Mouse (Mus musculus): ENCODE data around the gene Lhx1.

Lhx1 gene

DNA sequence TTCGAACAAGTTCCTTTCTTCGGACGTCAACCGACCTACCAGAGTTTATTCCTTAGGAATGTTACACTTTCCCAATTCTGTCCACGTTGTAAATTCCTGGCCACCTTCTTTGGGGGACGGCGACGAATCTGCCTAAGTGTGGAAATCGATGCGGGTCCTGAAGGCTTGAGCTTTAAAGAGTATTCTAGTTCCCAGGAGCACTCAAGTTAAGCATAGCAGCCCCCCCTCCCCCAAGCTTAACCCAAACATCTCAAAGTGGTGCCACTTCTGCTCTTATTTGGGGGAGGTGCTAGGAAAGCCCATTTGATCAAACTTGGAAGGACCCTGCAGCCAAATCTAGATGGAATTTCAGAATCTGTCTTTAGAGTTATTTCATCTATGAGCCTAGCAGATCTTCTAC lies 1.1 kb upstream of the Lhx1 start:
- DNase-seq (ENCODE audit: low spot score in 2 of 2): no peak

- DNase-seq (ENCODE audit: low spot score in 2 of 2): no peak
Measured at GRCm38 (mm10) chr11:84524511-84525270, 644 bp downstream of the Lhx1 start.

GRCm38 (mm10) chr11:84523841-84524510 lies 1.4 kb downstream of the Lhx1 start:
- no peak for DNase-seq (ENCODE audit: low spot score in 2 of 2)

GRCm38 (mm10) chr11:84523321-84523831 lies 2.0 kb downstream of the Lhx1 start:
- DNase-seq (ENCODE audit: low spot score in 2 of 2): no peak

DNA sequence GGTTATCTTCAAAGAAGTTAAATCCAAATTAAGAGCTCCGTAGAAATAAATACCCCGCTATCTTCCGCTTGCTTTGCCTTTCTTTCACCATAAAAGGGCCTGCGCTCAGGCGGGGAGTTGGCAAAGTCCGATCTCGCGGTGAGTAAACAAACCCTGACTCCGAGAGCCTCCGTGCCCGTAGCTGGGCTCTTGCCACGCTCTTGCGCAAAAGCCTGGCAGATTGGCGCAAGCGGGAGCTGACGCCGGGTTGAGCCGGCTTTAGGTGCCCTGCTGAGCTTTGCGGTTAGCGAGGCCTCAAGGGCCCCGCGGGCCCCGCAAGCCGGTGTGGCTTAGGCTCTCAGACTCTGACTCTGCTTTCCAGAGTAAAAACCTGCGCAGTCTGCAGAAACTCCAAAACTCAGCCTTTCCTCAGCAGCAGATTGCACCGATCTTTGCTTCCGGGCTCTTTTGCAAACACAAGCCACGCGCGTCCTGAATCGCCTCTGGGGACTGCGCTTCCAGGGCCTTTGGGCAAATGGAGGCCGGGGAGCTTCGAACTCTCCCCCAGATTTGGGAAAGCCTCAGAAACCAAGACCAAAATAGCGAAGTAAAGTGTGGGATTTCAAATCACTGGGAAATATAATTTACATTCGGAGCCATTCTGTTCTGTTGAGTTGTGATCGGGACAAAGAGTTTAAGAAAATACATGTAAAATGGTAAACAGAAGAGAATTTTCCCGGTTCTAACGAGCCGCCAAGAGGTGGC lies 2.6 kb downstream of the Lhx1 start:
- no peak for DNase-seq (ENCODE audit: low spot score in 2 of 2)

- no peak for DNase-seq (ENCODE audit: low spot score in 2 of 2)
Measured at GRCm38 (mm10) chr11:84521751-84522299, 3.5 kb downstream of the Lhx1 start.

GRCm38 (mm10) chr11:84521071-84521390 lies 4.3 kb downstream of the Lhx1 start:
- DNase-seq (ENCODE audit: low spot score in 2 of 2): no peak

GRCm38 (mm10) chr11:84520269-84521070 lies 4.9 kb downstream of the Lhx1 start:
- no peak for DNase-seq (ENCODE audit: low spot score in 2 of 2)

DNA sequence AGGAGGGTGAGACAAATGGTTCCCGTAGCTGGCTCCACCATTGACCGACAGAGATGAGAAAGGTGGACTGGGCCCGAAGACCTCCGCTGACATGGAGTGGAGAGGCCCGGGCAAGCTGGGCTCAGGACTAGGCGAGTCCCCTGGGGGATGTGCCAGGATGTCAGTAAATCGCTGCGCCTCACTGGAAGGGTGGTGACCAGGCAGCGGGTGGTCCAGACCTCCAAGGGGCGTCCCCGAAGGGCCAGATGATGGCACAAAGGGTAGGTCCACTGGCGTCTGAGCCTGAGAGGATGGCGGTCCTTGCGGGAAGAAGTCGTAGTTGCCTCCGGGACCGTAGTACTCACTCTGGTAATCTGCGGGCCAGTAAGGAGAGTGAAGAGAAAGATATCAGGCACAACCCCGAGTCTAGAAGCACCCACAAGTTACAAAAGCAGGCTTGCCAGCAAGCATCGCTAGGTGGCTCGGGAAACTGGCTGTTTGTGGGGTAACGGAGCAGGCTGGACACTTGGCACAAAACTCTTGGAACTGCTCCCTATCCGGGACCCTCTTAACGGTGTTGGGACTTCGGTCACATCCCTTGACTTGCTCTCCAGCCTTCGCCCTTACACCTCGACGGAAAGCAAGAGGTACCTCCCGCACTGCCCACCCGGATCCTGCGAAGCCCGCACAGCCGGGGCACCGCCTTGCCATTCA lies 5.6 kb downstream of the Lhx1 start:
- DNase-seq (ENCODE audit: low spot score in 2 of 2): no peak

GRCm38 (mm10) chr11:84519036-84519435 lies 6.3 kb downstream of the Lhx1 start:
- DNase-seq (ENCODE audit: low spot score in 2 of 2): no peak

GRCm38 (mm10) chr11:84518261-84518660 lies 7.1 kb downstream of the Lhx1 start:
- no peak for DNase-seq (ENCODE audit: low spot score in 2 of 2)

GRCm38 (mm10) chr11:84517431-84517830 lies 7.9 kb downstream of the Lhx1 start:
- no peak for DNase-seq (ENCODE audit: low spot score in 2 of 2)

- no peak for DNase-seq (ENCODE audit: low spot score in 2 of 2)
Measured at GRCm38 (mm10) chr11:84516501-84517240, 8.7 kb downstream of the Lhx1 start.

DNA sequence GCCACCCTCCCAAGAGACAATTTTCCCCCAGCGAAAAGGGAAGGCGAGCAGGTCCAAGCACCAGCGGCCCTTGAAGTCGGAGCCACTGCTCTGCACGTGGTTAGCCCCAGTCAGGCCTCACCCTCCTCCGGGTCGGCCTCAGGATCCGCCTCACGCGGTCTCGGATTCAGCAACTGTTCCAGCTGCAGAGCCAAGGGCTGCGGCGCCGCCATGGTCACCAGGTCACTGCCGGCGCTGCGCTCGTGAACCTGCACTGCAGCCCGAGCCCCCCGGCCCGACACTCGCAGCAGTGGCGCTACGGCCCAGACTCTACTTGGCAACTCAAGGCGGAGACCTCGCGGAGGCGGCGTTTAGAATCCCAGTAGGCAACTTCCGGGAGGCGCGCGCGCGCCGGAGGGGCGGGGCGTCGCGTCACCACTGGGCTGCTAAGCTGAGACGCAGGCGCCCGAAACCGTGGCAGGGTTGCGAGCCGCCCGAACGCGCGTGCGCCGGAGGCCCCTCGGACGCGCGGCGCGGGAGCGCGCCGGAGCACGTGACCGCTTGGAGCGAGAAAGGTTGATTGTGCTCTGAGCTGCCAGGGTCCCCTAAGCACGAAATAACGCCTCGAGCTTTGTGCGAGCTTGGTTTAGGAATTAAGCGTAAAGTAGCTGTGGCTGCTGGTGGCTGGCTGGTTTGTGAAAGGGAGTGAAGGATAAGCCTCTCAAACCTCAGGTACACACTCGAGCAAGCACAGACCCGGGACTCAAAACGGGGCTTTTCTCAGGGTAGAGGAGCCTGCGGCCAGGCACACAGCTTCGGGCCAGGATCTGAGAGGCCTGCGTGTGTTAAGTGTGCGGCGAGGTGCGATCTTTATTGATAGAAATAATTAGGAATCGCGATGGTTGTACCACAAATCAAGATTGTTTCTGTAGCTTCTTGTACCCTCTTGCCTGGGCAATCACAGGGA lies 11.9 kb downstream of the Lhx1 start, which contains the start of gene Aatf:
Gene Aatf, minus strand, starts transcription at position 352 of the 946 bp plus-strand sequence.
- DNase-seq (ENCODE audit: low spot score in 2 of 2): peak; percentile 97 to 98

GRCm38 (mm10) chr11:84512031-84512430 lies 13.3 kb downstream of the Lhx1 start:
- no peak for DNase-seq (ENCODE audit: low spot score in 2 of 2)

- DNase-seq (ENCODE audit: low spot score in 2 of 2): no peak
Measured at GRCm38 (mm10) chr11:84504296-84504695, 21.0 kb downstream of the Lhx1 start.

GRCm38 (mm10) chr11:84497944-84498343 lies 27.4 kb downstream of the Lhx1 start:
- no peak for DNase-seq (ENCODE audit: low spot score in 2 of 2)

- no peak for DNase-seq (ENCODE audit: low spot score in 2 of 2)
Measured at GRCm38 (mm10) chr11:84496901-84497300, 28.4 kb downstream of the Lhx1 start.

DNA sequence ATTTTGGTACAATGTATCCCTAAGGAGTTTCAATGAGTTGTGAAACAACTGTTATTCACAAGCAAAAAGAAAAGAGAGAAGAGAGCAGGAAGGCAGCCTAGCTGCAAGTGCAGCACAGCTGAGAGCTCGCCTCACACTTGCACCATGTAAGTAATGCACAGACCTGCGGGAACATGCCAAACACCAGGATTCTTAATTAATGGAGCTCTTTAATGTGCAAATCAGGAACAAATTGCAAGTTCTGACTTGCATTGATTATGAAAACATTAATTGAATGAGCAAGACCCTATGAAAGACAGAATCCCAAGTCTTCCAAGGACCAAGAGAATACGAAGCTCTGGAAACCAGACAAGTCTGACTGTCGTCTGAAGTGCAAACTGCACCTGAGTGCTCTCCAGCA lies 29.6 kb downstream of the Lhx1 start:
- DNase-seq (ENCODE audit: low spot score in 2 of 2): no peak
